Mouse (Mus musculus): Measurements from ENCODE around the gene Srek1ip1. TPM values are rescaled to one million over a fixed set of nuclear protein-coding genes. Genes with fewer than 3 reads are reported as not detected.

The Srek1ip1 gene
- polyA plus RNA-seq, 2 experiments, result 7.3 to 8.0 TPM

DNA sequence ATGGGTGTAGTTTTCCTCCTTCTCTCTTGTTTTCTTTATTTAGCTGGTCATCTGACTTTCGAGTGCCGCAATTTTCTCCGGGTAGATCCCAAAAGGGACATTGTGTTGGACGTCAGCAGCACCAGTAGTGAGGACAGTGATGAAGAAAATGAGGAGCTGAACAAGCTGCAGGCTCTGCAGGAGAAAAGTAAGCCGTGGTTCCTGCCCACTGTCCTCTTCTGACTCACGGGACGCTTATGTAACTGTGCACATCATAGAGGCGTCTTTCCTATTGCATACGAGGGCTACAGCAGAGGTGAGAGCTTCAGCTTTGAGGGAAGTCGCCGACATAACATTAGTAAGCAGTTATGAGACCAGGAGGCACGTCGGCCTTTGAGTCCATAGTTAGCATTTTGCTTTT is 40.5 kb downstream of the Srek1ip1 start:
- TF ChIP-seq CTCF (IDR thresholded peaks at IDR 0.05; ENCODE audit: low read depth) (no peak), EP300 (IDR thresholded peaks at IDR 0.05; ENCODE audit: low read depth) (no peak)
- 81% methylated on average over 13 of the region's 13 CpGs for WGBS (ENCODE audit: insufficient replicate concordance)
- no peak overlapping the region for H3K9ac ChIP-seq (replicated peaks)
- H3K27me3 ChIP-seq (ENCODE audit: control insufficient read depth, insufficient read depth, low read length), result no peaks in the 10 kb centered on the region
- H3K9me3 ChIP-seq (ENCODE audit: control insufficient read depth, low read length), result no peaks in the 10 kb centered on the region
- DNase-seq (ENCODE audit: low read depth in 3 of 3, low spot score in 3 of 3), result no peak
- no peak overlapping the region for H3K27ac ChIP-seq
- no peaks in the 10 kb centered on the region for H3K4me1 ChIP-seq (replicated peaks; ENCODE audit: control insufficient read depth in 2 of 2, insufficient read depth in 2 of 2, low read length in 1 of 2)
- H3K36me3 ChIP-seq (replicated peaks; ENCODE audit: control insufficient read depth, insufficient read depth, low read depth), result peaks cover 17% of the 10 kb centered on the region
- no peak overlapping the region for H3K4me3 ChIP-seq (ENCODE audit: insufficient read depth in 1 of 2, low read depth in 2 of 2, low read length in 2 of 2)
- no peak for ATAC-seq (ENCODE audit: insufficient read depth)
- no peak overlapping the region for H3K4me2 ChIP-seq (ENCODE audit: low read depth)

DNA sequence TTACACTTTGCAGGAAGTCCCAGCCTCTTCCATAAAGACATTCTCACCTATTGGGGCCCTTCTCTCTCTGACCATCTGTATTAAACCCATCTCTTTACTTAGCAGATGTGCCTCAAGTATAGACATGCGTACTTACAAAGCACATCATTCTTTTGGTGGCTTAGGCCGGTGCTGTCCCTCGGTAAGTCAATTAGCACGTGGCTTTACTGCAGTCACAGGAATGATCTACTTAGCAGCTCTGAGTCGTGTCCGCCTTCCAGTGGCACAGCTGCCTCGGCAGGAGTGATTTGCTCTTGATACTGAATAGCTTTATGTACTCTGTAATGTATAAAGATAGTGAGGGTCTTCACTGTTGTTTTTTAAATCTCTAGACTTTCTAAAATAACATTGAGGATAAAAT is 45.3 kb downstream of the Srek1ip1 start:
- Histone ChIP-seq H3K36me3 (replicated peaks; ENCODE audit: control insufficient read depth, insufficient read depth, low read depth) (peaks cover 14% of the 10 kb centered on the region), H3K4me1 (replicated peaks; ENCODE audit: control insufficient read depth in 2 of 2, insufficient read depth in 2 of 2, low read length in 1 of 2) (no peaks in the 10 kb centered on the region), H3K27me3 (ENCODE audit: control insufficient read depth, insufficient read depth, low read length) (no peaks in the 10 kb centered on the region), H3K9ac (replicated peaks) (no peak overlapping the region), H3K4me3 (ENCODE audit: insufficient read depth in 1 of 2, low read depth in 2 of 2, low read length in 2 of 2) (no peak overlapping the region), H3K27ac (no peak overlapping the region), H3K4me2 (ENCODE audit: low read depth) (no peak overlapping the region), H3K9me3 (ENCODE audit: control insufficient read depth, low read length) (no peaks in the 10 kb centered on the region)
- no peak for DNase-seq (ENCODE audit: low read depth in 3 of 3, low spot score in 3 of 3)
- TF ChIP-seq CTCF (IDR thresholded peaks at IDR 0.05; ENCODE audit: low read depth) (no peak), EP300 (IDR thresholded peaks at IDR 0.05; ENCODE audit: low read depth) (no peak)
- ATAC-seq (ENCODE audit: insufficient read depth), result no peak
- WGBS (ENCODE audit: insufficient replicate concordance), result 79% methylated on average over 7 of the region's 7 CpGs

DNA sequence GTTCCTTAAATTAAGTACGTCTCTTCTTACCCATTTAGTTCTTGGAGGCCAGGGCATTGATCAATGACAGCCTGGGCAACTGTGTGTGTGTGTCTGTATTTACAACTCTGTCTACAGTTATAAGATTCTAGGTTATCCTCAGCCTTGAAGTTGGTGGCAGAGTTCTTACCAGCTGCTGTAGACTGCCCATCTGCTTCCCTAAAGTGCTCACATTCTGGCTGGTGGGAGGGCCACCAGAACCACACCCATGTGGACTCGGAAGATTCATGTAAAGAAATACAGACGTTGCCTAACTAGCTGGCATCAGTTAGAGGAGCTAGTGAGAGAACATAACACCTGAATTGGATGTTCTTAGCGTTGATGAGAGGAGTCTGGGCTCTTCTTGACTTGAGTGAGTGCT is 49.7 kb downstream of the Srek1ip1 start:
- DNase-seq (ENCODE audit: low read depth in 3 of 3, low spot score in 3 of 3) (no peak), ATAC-seq (ENCODE audit: insufficient read depth) (no peak)
- H3K4me1 ChIP-seq (replicated peaks; ENCODE audit: control insufficient read depth in 2 of 2, insufficient read depth in 2 of 2, low read length in 1 of 2), result no peaks in the 10 kb centered on the region
- H3K27ac ChIP-seq, result no peak overlapping the region
- H3K4me2 ChIP-seq (ENCODE audit: low read depth), result no peak overlapping the region
- no peak overlapping the region for H3K4me3 ChIP-seq (ENCODE audit: insufficient read depth in 1 of 2, low read depth in 2 of 2, low read length in 2 of 2)
- H3K9ac ChIP-seq (replicated peaks), result no peak overlapping the region
- 45% methylated on average over 4 of the region's 4 CpGs for WGBS (ENCODE audit: insufficient replicate concordance)
- TF ChIP-seq EP300 (IDR thresholded peaks at IDR 0.05; ENCODE audit: low read depth) (no peak), CTCF (IDR thresholded peaks at IDR 0.05; ENCODE audit: low read depth) (no peak)
- H3K9me3 ChIP-seq (ENCODE audit: control insufficient read depth, low read length), result no peaks in the 10 kb centered on the region
- no peaks in the 10 kb centered on the region for H3K27me3 ChIP-seq (ENCODE audit: control insufficient read depth, insufficient read depth, low read length)
- H3K36me3 ChIP-seq (replicated peaks; ENCODE audit: control insufficient read depth, insufficient read depth, low read depth), result peaks cover 5% of the 10 kb centered on the region

DNA sequence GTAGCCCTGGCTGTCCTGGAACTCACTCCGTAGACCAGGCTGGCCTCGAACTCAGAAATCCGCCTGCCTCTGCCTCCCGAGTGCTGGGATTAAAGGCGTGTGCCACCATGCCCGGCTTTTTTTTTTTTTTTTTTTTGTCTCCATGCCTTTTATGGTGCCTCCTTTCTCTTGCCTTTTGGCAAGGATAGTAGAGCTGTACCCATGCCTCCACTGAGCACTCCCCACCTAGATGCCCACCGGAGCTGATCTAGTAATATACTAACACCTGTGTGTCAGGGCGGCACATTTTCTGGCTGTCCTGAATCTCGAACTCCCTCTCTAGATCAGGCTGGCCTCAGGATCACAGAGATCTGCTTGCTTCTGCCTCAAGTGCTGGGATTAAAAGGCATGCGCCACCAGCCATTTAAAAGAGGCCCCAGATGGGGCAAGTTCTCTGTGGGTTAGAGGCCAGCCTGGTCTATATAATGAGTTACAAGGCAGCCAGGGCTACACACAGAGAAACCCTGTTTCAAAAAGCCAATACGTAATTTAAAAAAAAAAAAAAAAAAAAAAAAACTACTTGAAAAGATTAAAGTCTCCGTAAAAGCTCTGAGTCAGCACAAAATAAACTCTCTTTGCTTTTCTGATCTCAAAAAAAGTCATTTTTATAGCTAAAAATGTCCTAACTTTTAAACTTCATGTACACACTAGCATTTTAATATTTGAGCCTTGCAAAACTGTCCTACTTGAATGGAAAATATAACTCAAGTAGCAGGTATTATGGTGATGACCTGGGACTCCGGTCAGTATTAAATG is 51.2 kb downstream of the Srek1ip1 start:
- Histone ChIP-seq H3K27me3 (ENCODE audit: control insufficient read depth, insufficient read depth, low read length) (no peaks in the 10 kb centered on the region), H3K4me1 (replicated peaks; ENCODE audit: control insufficient read depth in 2 of 2, insufficient read depth in 2 of 2, low read length in 1 of 2) (no peaks in the 10 kb centered on the region), H3K27ac (no peak overlapping the region), H3K9me3 (ENCODE audit: control insufficient read depth, low read length) (no peaks in the 10 kb centered on the region), H3K36me3 (replicated peaks; ENCODE audit: control insufficient read depth, insufficient read depth, low read depth) (no peaks in the 10 kb centered on the region), H3K4me3 (ENCODE audit: insufficient read depth in 1 of 2, low read depth in 2 of 2, low read length in 2 of 2) (no peak overlapping the region), H3K9ac (replicated peaks) (no peak overlapping the region), H3K4me2 (ENCODE audit: low read depth) (no peak overlapping the region)
- 71% methylated on average over 9 of the region's 13 CpGs for WGBS (ENCODE audit: insufficient replicate concordance)
- no peak for ATAC-seq (ENCODE audit: insufficient read depth)
- TF ChIP-seq EP300 (IDR thresholded peaks at IDR 0.05; ENCODE audit: low read depth), result no peak
- TF ChIP-seq CTCF (IDR thresholded peaks at IDR 0.05; ENCODE audit: low read depth), result no peak
- DNase-seq (ENCODE audit: low read depth in 3 of 3, low spot score in 3 of 3), result no peak

DNA sequence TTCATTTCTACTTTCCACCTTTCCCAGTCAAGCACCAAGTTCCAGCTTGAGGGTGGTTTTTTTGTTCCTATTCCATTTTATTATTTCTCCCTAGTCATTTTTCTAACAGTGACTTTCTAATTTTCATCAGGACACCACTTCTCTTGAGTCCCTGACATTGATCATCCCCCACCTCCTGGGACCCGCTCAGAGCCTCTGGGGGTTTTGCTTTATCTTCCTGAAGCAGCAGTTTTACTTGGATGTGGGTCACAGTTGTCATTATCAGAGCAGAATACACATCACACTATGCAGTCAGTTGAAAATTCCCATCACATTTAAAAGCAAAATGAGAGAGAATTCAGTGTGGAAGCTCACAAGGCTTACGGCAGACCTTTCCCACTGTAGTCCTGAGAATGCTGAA is 61.4 kb downstream of the Srek1ip1 start:
- Histone ChIP-seq H3K27ac (no peak overlapping the region), H3K36me3 (replicated peaks; ENCODE audit: control insufficient read depth, insufficient read depth, low read depth) (no peaks in the 10 kb centered on the region), H3K4me2 (ENCODE audit: low read depth) (no peak overlapping the region), H3K9ac (replicated peaks) (no peak overlapping the region), H3K4me3 (ENCODE audit: insufficient read depth in 1 of 2, low read depth in 2 of 2, low read length in 2 of 2) (no peak overlapping the region), H3K9me3 (ENCODE audit: control insufficient read depth, low read length) (no peaks in the 10 kb centered on the region), H3K4me1 (replicated peaks; ENCODE audit: control insufficient read depth in 2 of 2, insufficient read depth in 2 of 2, low read length in 1 of 2) (no peaks in the 10 kb centered on the region), H3K27me3 (ENCODE audit: control insufficient read depth, insufficient read depth, low read length) (no peaks in the 10 kb centered on the region)
- no peak for ATAC-seq (ENCODE audit: insufficient read depth)
- TF ChIP-seq EP300 (IDR thresholded peaks at IDR 0.05; ENCODE audit: low read depth) (no peak), CTCF (IDR thresholded peaks at IDR 0.05; ENCODE audit: low read depth) (no peak)
- DNase-seq (ENCODE audit: low read depth in 3 of 3, low spot score in 3 of 3), result no peak
- 43% methylated on average over 2 of the region's 2 CpGs for WGBS (ENCODE audit: insufficient replicate concordance)

All from liver, embryonic 14.5 days (tissue).